Mouse (Mus musculus) limb, embryonic 11.5 days (tissue): ENCODE data around the gene Nup153. TPM values are rescaled to one million over a fixed set of nuclear protein-coding genes. Genes with fewer than 3 reads are reported as not detected.

Experiments
- ATAC-seq: fragments of 200-750 bp; cut with Nextera tagmentation; 2 replicates; pipeline ENCODE4 v1.8.0; 2017; ENCODE audit warnings: low read depth; ENCODE audit not compliant: insufficient number of reproducible peaks, low FRiP score, low TSS enrichment
- DNase-seq: peaks from one replicate; pipeline ENCODE4 v3.0.0-alpha.2; 2015; ENCODE audit warnings: low spot score
- H3K27ac ChIP-seq: fragments of 300-500 bp; sonication (generic); replicated peaks from 2 replicates; pipeline ENCODE4 v1.5.1; 2014; ENCODE audit warnings: low read depth, mild to moderate bottlenecking, low read length
- H3K27me3 ChIP-seq: fragments of 300-500 bp; sonication (generic); 2 replicates; pipeline ENCODE4 v1.6.1; 2014; ENCODE audit warnings: mild to moderate bottlenecking, low read length, mixed read lengths; ENCODE audit not compliant: control insufficient read depth, insufficient read depth
- H3K36me3 ChIP-seq: fragments of 300-500 bp; sonication (generic); 2 replicates; pipeline ENCODE4 v1.6.1; 2014; ENCODE audit warnings: mild to moderate bottlenecking, low read length, moderate library complexity, mixed read lengths; ENCODE audit not compliant: control insufficient read depth, insufficient read depth
- H3K4me1 ChIP-seq: fragments of 300-500 bp; sonication (generic); 2 replicates; pipeline ENCODE4 v1.6.1; 2014; ENCODE audit warnings: low read length, mixed read lengths; ENCODE audit not compliant: control insufficient read depth, insufficient read depth
- H3K4me2 ChIP-seq: fragments of 300-500 bp; sonication (generic); 2 replicates; pipeline ENCODE4 v1.6.1; 2014; ENCODE audit warnings: low read depth, mild to moderate bottlenecking, moderate library complexity; ENCODE audit not compliant: severe bottlenecking
- H3K4me3 ChIP-seq: fragments of 300-500 bp; sonication (generic); 2 replicates; pipeline ENCODE4 v1.5.1; 2014; ENCODE audit warnings: low read depth, low read length
- H3K9ac ChIP-seq: fragments of 300-500 bp; sonication (generic); 2 replicates; pipeline ENCODE4 v1.6.1; 2014; ENCODE audit warnings: mild to moderate bottlenecking, low read length
- H3K9me3 ChIP-seq: fragments of 300-500 bp; sonication (generic); 2 replicates; pipeline ENCODE4 v1.6.1; 2016; ENCODE audit warnings: low read length; ENCODE audit not compliant: control insufficient read depth
- WGBS: fragments of 180-500 bp; shearing (Covaris S2); extraction: QIAGEN DNeasy Blood & Tissue Kit; methylation state at CpG from one replicate; pipeline ENCODE4 v1.1.7; 2014; 5-methylcytosine and 5-hydroxymethylcytosine counted together
- polyA plus RNA-seq: library from polyadenylated mRNA; unstranded; fragments of >200 nt; fragmentation: Nextera tagmentation; extraction: Ambion mirVana; gene quantifications from 2 replicates; pipeline ENCODE4 v1.2.1, GENCODE M21; 2014

Gene Nup153
- polyA plus RNA-seq, 1 experiment from 2014 or later = 43.4 TPM

- H3K4me2 ChIP-seq = no peak overlapping the region
- no peak overlapping the region for H3K9ac ChIP-seq
- H3K27me3 ChIP-seq = no peaks in the 10 kb centered on the region
- H3K4me1 ChIP-seq = no peaks in the 10 kb centered on the region
- H3K36me3 ChIP-seq = no peaks in the 10 kb centered on the region; the same call in 1 of the 2 replicates
- ATAC-seq = no peak
- WGBS = 76% methylated on average over 4 of the region's 4 CpGs
- no peak for DNase-seq
- H3K9me3 ChIP-seq = no peaks in the 10 kb centered on the region
- no peak overlapping the region for H3K27ac ChIP-seq
- no peak overlapping the region for H3K4me3 ChIP-seq
Observed at GRCm38 (mm10) chr13:46653671-46654070, 74.1 kb downstream of the Nup153 start.

- no peak for DNase-seq
- Histone ChIP-seq H3K27ac (no peak overlapping the region), H3K27me3 (no peaks in the 10 kb centered on the region), H3K9me3 (no peaks in the 10 kb centered on the region), H3K9ac (no peak overlapping the region), H3K4me3 (no peak overlapping the region), H3K36me3 (no peaks in the 10 kb centered on the region; the same call in 1 of the 2 replicates), H3K4me1 (no peaks in the 10 kb centered on the region), H3K4me2 (no peak overlapping the region)
- WGBS = 94% methylated on average over 7 of the region's 7 CpGs
- ATAC-seq = no peak
Observed at GRCm38 (mm10) chr13:46652671-46653070, 75.1 kb downstream of the Nup153 start.

GRCm38 (mm10) chr13:46651853-46652252, 75.9 kb downstream of the Nup153 start:
- Histone ChIP-seq H3K4me1 (no peaks in the 10 kb centered on the region), H3K9me3 (no peaks in the 10 kb centered on the region), H3K4me3 (no peak overlapping the region), H3K27ac (no peak overlapping the region), H3K27me3 (no peaks in the 10 kb centered on the region), H3K9ac (no peak overlapping the region), H3K36me3 (no peaks in the 10 kb centered on the region; the same call in 1 of the 2 replicates), H3K4me2 (no peak overlapping the region)
- WGBS = 89% methylated on average over 7 of the region's 7 CpGs
- DNase-seq (no peak), ATAC-seq (no peak)

GRCm38 (mm10) chr13:46645476-46645875, 82.3 kb downstream of the Nup153 start:
- H3K36me3 ChIP-seq = no peaks in the 10 kb centered on the region
- WGBS = 81% methylated on average over 6 of the region's 6 CpGs
- H3K9me3 ChIP-seq = no peaks in the 10 kb centered on the region
- no peak overlapping the region for H3K4me3 ChIP-seq
- H3K9ac ChIP-seq = no peak overlapping the region
- H3K27ac ChIP-seq = no peak overlapping the region
- DNase-seq (no peak), ATAC-seq (no peak)
- no peaks in the 10 kb centered on the region for H3K27me3 ChIP-seq
- H3K4me1 ChIP-seq = no peaks in the 10 kb centered on the region
- H3K4me2 ChIP-seq = no peak overlapping the region

GRCm38 (mm10) chr13:46644175-46644574, 83.6 kb downstream of the Nup153 start:
- H3K9ac ChIP-seq = no peak overlapping the region
- DNase-seq = no peak
- H3K4me3 ChIP-seq = no peak overlapping the region
- no peaks in the 10 kb centered on the region for H3K36me3 ChIP-seq
- 92% methylated on average over 6 of the region's 6 CpGs for WGBS
- H3K27ac ChIP-seq = no peak overlapping the region
- no peak for ATAC-seq
- H3K9me3 ChIP-seq = no peaks in the 10 kb centered on the region
- no peaks in the 10 kb centered on the region for H3K4me1 ChIP-seq
- H3K27me3 ChIP-seq = no peaks in the 10 kb centered on the region
- no peak overlapping the region for H3K4me2 ChIP-seq

- H3K36me3 ChIP-seq = no peaks in the 10 kb centered on the region
- DNase-seq (no peak), ATAC-seq (no peak)
- no peaks in the 10 kb centered on the region for H3K27me3 ChIP-seq
- H3K4me1 ChIP-seq = no peaks in the 10 kb centered on the region
- no peak overlapping the region for H3K9ac ChIP-seq
- WGBS = 92% methylated on average over 4 of the region's 4 CpGs
- H3K4me2 ChIP-seq = no peak overlapping the region
- H3K27ac ChIP-seq = no peak overlapping the region
- no peaks in the 10 kb centered on the region for H3K9me3 ChIP-seq
- no peak overlapping the region for H3K4me3 ChIP-seq
Observed at GRCm38 (mm10) chr13:46642318-46642717, 85.4 kb downstream of the Nup153 start.

- ATAC-seq (no peak), DNase-seq (no peak)
- H3K9me3 ChIP-seq = no peaks in the 10 kb centered on the region
- H3K4me2 ChIP-seq = no peak overlapping the region
- 88% methylated on average over 10 of the region's 10 CpGs for WGBS
- H3K4me3 ChIP-seq = no peak overlapping the region
- H3K9ac ChIP-seq = no peak overlapping the region
- H3K27me3 ChIP-seq = no peaks in the 10 kb centered on the region
- H3K36me3 ChIP-seq = no peaks in the 10 kb centered on the region
- H3K4me1 ChIP-seq = no peaks in the 10 kb centered on the region
- no peak overlapping the region for H3K27ac ChIP-seq
Observed at GRCm38 (mm10) chr13:46640608-46641468, 86.9 kb downstream of the Nup153 start.

GRCm38 (mm10) chr13:46634133-46634488, 93.6 kb downstream of the Nup153 start:
- DNase-seq (peak; percentile 24), ATAC-seq (no peak)
- Histone ChIP-seq H3K27me3 (no peaks in the 10 kb centered on the region), H3K4me3 (no peak overlapping the region), H3K27ac (no peak overlapping the region), H3K36me3 (no peaks in the 10 kb centered on the region), H3K9ac (peak overlapping the region; percentile 12; the same call in 1 of the 2 replicates), H3K4me1 (0 out of 2 replicates have a peak, but pooled peaks cover 7% of the 10 kb centered on the region), H3K4me2 (no peak overlapping the region), H3K9me3 (no peaks in the 10 kb centered on the region)
- 65% methylated on average over 6 of the region's 6 CpGs for WGBS
